Mouse (Mus musculus): ENCODE data around the gene Csnk2b.
A peak's percentile ranks its signal among the peaks of the same experiment; 100 is the strongest.

Csnk2b gene

DNA sequence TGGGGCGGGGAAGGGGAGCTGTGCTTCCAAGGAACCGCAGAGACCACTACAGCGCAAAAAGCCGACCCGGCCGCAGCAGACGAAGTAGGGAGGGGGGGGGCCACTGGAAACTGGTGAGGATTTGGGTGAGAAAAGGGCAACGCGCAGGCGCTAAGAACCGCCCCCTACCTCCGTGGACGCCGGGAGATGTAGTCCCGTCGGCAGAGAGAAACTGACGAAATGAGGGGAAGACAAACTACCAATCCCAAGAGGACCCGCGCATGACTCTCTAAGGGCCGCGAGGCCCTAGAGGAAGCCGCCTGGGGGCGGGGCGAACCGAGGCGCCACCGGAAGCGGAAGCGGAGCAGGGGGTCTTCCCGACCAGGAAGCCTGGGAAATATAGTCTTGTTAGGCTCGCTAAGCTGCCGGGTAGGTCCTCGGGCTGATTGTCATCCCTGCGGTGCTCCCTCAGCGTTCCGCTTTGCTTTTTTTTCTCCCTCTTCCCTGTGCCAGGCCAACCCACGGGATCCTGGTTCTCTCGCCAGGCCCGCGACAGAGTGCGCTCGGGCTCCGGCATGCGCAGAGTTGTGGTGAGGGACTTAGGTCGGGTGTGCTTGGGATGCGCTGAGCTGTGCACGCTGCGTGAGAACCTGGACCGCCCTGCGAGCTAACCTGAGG lies 582 bp downstream of the Csnk2b start, which contains the start of gene Gpank1:
Gene Gpank1 (plus strand): TSS at position 313 of the 657 bp plus-strand sequence.
- DNase-seq (ENCODE audit: low spot score in 2 of 2) = peak; percentile 90 to 98

GRCm38 (mm10) chr17:35120745-35121142 lies 1.1 kb downstream of the Csnk2b start:
- DNase-seq (ENCODE audit: low spot score in 2 of 2) = peak in 1 of 2 experiments; percentile 25

GRCm38 (mm10) chr17:35115046-35116019 lies 6.5 kb downstream of the Csnk2b start, which contains the start of gene Ly6g5b:
Gene Ly6g5b, minus strand, starts transcription at chr17:35115428.
- no peak for DNase-seq (ENCODE audit: low spot score in 2 of 2)

DNA sequence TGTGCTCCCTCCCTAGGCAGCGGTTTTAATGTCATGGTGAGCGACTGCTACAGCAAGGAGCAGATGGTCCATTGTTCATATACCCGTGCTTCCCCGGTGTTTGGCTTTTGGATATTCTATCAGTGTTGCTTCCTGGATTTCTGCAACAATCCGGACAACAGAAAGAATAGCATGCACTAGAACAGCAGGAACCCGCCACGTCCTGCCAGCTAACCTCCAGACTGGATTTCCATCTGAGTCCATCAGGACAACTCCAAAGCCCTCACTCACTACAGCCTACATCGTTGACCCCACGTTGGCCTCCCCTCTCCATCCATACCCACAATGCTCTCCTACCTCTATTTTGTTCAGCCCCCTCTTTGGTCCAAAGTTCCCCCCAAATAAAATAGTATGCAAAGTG lies 10.1 kb downstream of the Csnk2b start:
- no peak for DNase-seq (ENCODE audit: low spot score in 2 of 2)

DNA sequence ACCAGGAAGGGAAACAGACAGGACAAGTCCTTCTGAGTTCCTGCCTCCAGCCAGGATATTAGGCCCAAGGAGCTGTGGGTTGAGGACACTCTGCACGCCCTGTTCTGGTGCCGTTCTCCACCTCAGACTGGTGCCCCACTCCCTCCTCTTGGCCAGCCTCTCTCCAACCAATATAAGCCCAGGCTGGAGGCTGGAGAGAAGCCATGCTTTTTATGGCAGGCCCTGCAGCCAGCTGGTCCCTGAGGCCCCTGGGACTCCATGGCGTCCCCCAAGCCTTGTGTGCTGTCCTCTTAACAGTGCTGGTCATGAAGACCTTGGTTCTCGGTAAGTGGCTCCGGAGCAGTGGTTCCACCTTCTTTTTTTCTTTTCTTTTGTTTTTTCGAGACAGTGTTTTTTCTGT lies 13.8 kb downstream of the Csnk2b start, which contains the start of gene Ly6g5c:
Gene Ly6g5c (plus strand): TSS at position 183 of the 400 bp plus-strand sequence.
- no peak for DNase-seq (ENCODE audit: low spot score in 2 of 2)

- DNase-seq (ENCODE audit: low spot score in 2 of 2) = no peak
These were observed 15.3 kb downstream of the Csnk2b start for GRCm38 (mm10) chr17:35106522-35106921.

DNA sequence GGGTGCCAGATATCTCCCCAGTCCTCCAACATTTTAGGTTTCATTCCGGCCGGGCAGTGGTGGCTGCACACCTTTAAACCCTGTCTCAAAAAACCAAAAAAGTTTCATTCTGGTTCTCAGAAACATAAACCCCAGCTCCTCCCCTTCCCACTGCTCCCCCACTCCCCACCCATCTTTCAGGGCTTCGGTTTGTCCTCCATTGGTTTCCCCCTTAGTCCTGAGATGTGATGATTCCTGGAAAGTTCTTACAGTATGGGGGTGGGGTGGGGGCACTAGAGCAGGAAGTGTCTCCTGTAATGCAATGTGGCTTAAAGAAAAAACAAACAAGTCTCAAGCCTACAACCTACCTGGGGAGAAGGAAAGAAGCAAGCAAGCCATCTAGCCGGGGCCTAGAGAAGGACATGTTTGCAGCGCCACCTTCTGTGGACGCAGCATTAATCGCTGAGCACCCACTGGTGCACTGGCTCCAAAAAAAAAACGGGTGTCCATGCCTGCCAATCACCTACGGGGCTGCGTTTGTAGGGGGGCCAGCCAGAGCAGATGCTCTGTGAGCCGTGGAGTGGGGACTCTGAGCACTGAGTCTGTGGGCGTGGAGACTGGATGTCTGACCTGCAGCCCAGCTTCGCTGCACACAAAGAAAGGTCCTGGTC lies 16.0 kb downstream of the Csnk2b start:
- DNase-seq (ENCODE audit: low spot score in 2 of 2) = no peak

DNA sequence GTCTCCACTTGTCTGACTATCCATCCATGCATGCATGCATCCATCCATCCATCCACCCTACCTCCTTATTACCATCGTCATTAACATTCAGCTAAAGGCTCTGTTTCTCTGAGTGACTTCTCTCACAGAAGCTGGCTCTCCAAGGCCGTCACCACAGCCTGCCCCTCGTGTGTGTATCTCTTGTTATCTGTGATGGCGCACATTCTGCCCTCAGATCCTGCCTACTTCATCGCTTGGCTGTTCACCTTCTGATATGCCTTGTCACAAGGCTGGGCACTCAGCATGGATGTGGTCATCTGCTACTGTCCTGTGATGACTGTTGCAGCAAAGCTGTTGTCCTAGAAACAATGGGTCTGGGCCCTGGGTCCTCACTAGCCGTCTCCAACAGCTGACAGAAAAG lies 17.1 kb downstream of the Csnk2b start:
- no peak for DNase-seq (ENCODE audit: low spot score in 2 of 2)

- no peak for DNase-seq (ENCODE audit: low spot score in 2 of 2)
These were observed 17.8 kb downstream of the Csnk2b start for GRCm38 (mm10) chr17:35104079-35104478.

DNA sequence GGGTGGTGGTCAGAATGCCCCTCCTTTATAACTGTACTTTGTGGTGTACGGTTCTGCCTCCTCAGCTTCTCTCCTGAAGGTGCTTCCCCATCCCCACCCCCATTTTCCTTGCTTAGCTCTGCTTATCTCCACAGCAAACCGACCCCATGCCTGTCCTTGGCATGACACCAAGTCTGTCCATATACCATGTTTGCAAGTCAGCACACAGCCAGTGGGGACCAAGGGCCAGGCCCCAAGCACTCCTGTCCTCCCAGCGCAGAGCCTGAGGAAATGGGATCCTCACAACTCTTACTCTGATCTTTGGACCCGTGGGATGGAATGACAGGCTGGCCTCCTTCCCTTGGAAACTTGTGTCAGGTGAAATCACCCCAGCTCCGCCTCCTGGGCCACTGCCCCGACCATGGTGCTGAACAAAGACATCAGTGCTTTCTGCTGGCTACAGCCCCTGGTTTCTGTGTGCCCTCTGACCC lies 18.6 kb downstream of the Csnk2b start:
- DNase-seq (ENCODE audit: low spot score in 2 of 2) = no peak

DNA sequence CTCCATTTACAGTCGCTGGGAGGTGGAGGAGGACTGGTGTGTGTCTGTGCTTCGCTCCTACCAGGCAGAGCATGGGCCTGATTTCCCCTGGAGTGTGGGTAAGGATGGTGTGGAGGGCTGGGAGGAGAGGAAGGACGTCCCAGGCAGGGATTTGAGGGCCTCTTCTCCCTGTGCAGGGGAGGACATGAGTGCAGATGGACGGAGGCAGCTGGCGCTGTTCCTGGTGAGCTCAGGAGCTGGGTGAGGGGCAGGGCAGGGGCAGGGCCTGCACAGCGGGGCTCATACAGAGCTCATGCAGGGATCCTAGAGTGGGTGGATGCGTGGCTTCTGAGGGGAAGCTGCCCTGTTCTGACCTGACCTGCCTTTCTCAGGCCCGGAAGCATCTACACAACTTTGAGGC lies 19.6 kb downstream of the Csnk2b start:
- no peak for DNase-seq (ENCODE audit: low spot score in 2 of 2)

DNA sequence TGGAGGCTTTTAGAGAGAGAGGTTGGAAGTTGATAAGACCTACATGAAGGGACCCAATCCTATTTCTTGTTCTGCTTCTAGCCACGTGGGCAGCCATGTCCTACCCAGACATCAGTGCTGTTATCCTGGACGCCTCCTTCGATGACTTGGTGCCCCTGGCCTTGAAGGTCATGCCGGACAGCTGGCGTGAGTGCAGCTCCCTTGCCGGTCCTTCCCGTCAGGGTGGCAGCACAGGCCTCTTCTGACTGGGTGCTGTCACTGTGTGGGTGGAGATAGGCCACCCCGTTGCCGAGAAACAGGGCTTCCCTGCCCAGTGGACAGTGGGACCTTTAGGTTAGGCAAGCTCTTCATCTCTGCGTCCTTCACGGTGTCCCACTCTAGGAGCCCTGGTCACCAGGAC lies 20.7 kb downstream of the Csnk2b start:
- no peak for DNase-seq (ENCODE audit: low spot score in 2 of 2)

- DNase-seq (ENCODE audit: low spot score in 2 of 2) = no peak
These were observed 21.6 kb downstream of the Csnk2b start for GRCm38 (mm10) chr17:35100196-35100765.

DNA sequence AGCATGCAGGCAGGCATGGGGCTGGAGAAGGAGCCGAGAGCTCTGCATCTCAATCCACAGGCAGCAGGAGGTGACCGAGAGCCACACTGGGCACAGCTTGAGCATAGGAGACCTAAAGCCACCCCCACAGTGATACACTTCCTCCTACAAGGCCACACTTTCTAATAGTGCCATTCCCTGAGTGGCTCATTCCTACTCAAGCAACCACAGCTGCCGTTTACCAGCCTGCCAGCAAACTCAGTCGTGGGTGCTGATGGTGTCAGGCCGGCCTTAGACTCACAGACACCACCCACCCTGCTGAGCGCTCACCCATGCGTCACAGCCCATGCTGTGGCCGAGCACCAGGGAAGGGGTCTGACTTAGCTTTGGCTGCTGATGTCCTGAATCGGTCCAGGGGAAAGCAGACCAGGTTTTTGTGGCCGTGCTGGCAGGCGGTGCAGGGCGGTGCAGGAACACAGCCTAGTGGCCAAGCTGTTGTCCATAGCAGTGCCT lies 24.6 kb downstream of the Csnk2b start:
- no peak for DNase-seq (ENCODE audit: low spot score in 2 of 2)

DNA sequence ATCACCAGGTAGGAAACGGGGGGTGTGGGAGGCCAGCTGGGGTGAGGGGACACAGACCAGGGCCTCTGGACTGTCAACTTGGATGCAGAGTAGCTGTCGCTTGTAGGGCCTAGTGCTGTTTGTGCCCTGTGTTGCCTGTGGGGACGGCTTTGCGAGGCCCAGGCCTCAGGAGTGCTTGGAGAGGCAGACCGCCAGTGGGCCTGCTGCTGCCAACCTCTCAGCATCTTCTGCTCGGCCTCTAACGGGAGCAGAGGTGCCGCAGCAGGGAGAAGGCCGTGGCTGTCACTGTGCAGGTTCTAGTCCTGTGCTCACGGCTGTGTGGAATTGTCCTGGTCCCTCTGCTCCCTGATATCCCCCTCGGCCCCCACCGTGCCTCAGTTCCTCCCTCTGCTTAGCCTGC lies 25.3 kb downstream of the Csnk2b start:
- no peak for DNase-seq (ENCODE audit: low spot score in 2 of 2)

DNA sequence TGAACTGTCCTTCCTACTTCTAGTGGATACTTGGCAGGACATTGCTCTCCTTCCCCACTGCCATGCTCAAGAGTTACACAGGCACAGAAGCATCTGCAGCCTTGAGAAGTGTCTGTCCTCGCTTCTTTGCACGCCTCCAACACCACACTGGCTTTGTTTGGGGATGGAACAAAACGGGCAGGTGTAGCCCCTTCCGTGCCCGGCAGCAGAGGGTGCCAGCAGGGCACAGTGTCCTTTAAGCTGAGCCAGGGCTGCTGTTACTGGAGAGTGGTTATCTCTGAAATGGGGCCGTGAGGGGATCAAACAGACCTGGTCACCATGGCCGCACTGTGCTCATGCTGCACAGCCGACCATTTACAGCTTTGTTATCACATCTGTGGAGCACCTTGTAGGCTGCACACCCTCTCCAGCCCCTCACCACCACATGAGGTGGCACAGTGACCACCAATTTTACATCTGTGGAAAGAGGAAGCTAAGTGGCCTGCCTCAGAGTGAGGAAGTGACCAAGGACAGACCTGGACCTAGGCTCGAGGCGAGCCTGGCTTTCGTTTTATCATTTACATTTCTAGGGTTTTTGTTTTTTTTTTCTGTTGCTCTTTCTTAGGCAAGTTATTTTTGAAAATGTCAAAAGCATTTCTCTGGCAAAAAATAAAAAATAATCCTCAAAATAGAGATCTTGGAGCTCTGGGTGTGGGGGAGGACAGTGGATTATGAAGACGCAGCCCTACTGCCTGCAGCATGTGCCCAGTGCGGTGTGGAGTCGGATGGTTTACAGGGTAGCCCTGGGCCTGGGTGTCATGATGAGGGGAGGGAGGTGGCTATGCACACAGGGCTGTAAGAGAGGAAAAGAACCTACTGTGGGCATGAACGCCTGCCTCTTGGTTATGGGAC lies 27.1 kb downstream of the Csnk2b start:
- DNase-seq (ENCODE audit: low spot score in 2 of 2) = no peak

GRCm38 (mm10) chr17:35092403-35093198 lies 29.3 kb downstream of the Csnk2b start:
- no peak for DNase-seq (ENCODE audit: low spot score in 2 of 2)

DNA sequence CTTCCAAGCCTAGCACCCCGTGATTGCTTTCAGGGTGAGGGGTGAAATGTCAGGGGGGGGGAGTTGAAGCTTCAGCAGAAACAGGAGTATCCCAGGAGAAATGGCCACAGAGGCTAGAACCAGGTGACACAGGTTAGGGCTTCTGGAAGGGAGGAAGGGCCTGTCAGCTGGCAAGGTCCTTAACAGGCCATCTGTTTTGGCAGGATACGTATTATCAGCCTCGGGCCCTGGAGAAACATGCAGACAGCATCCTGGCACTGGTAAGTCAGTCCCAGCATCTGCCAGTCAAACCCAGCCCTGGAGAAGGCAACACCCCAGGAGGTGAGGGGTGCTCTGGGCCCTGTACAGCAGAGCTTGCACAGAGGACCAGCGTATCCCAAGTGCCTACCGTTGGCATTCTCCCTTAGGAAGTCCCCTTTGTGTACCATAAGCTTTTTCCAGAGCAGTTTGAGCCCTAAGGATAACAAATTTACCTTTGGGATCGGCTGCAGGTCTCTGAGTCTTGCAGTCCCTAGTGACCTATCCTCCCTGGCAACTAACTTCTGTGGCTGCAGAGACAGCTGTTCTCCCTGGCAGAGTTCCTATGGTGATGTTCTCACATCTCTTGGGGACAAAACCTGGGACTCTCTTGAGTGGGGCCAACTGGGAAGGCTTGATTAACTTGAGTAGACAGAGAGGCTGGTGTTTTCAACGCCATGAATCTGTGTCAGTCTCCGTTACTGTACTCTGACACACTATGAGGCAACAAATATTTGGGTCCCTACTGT lies 31.5 kb downstream of the Csnk2b start:
- DNase-seq (ENCODE audit: low spot score in 2 of 2) = no peak

All from urinary bladder, adult 18-20 months (tissue).